Mouse (Mus musculus) inflammation-experienced regulatory T-cells, adult 6 months (primary cell): Measurements from ENCODE around the gene Gm28051. TPM values are rescaled to one million over a fixed set of nuclear protein-coding genes. Genes with fewer than 3 reads are reported as not detected.
A peak's percentile ranks its signal among the peaks of the same experiment; 100 is the strongest.

ENCODE experiments used
- ATAC-seq: one replicate; pipeline ENCODE4 v1.8.0; 2017
- polyA plus RNA-seq, 3 experiments: library from polyadenylated mRNA; unstranded; fragments of 100-300 nt; shearing (Covaris generic); gene quantifications; one replicate each; pipeline ENCODE4 v1.2.1; 2017

Gene Gm28051
- polyA plus RNA-seq, 3 experiments from 2014 or later = not detected

DNA sequence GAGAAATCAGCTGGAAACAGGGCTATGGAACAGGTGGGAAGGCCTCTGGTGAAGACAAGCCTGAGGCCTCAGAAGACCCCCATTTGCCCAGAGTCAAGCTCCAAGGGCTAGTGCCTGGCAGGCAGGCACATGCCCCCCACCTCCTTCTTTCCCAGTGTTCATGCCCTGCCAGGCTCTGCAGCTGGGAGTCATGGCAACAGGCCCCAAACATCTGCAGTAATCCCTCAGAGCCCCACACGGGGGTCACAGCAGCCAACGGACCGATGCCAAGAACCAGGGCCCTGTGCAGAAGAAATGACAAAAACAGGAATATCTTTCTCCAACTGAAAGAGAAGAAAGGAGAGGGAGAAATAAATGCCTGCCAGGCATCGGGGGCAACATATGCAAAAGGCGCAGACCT lies 73.6 kb downstream of the Gm28051 start:
- no peak for ATAC-seq

DNA sequence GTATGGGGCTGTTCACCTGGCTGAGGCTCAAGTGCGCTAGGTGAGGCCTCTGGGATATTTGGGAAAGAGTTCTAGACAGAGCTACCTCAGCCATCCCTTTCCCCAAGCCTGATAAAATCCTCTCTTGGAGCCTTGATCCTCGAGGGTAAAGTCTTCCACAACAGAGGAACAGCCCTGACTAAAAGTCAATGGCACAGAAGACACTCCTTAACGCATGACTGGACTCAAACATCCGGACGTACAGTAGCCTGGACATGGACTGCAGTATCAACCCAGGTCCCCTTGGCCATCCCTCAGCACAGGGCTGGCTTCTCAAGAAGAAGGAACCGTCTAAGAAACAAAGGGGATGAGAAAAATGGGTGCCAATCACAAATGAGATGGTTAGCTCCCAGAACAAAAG lies 74.1 kb downstream of the Gm28051 start:
- ATAC-seq = no peak

DNA sequence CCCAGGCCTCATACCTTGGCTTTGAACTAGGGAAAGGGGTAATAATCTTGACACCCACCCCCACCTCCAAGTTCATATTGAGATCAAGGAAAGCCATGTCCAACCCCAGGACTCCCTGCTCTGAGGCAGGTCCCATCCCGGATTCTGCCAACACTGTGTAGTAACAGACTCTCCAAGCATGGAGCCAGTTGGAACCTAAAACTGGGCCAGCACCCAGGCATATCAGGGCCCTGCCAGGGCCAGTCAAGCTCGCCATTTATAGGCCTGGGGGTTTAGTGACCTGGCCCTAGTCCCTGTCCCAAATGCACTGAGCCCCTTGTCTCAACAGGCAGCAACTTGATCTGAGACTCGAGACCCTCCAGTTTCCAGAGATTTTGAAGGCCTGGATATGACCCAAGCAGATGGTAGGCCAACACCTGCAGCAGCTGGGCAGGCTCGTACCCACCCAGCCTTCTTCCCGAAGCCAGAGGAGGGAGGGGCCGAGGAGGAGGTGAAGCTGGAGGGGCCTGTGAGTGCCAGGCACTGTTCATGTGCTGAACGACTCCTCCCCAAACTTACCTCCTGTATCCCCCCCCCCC lies 74.8 kb downstream of the Gm28051 start:
- no peak for ATAC-seq

DNA sequence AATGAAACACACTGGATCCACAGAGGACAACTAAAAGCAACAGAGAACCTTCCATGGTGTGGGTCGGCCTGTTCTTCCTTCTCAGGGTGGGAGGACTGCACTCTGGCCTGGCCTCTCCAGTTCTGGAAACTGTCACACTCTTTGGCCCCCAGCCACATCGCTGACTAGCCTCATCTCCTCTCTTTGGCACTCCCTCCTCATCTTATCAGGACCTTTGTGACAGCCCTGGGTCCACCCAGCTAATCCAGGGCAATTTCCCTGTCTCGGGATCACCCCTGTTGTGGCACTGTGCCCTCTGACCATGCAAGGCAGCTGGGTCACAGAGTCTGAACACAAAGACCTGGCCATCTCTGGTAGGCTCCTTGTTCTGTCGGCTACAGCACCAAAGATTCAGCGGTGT lies 75.5 kb downstream of the Gm28051 start:
- no peak for ATAC-seq

DNA sequence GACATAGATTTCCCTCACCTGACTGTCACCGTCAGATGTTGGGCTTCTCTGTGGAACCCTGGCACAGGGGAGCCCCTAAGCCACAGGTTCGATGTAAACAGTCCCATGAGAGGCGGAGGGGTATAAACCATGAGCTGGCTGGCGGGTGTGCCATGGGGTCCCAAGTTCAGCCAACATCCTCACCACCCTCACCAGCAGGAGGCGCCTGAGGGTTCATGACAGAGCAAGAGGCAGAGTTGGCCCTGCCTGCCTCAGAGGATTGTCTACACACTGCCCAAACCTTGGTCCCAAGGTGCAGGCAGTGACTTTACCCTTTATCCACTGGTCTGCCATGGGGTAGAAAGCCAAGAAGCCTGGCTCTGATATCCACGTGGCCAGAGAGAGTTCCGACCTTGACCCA lies 76.0 kb downstream of the Gm28051 start:
- ATAC-seq = no peak

DNA sequence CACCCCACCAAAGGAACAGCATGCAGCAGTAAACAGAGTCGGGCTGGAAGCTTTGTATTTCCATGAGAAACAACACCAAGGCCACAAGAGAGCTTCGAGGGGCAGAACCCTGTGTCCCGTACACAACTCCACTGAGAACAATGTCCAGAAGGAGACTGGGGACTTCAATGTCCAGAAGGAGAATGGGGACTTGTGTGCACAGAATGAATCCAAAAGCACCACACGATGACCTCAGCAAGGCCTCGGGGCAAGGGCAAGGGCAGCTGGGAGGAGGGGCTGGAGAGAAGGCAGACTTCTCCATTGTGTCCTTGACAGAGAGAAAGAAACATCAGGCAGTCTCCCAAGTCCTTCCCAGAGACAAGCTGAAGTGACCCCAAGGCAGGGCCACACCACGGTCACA lies 78.7 kb downstream of the Gm28051 start:
- ATAC-seq = no peak

DNA sequence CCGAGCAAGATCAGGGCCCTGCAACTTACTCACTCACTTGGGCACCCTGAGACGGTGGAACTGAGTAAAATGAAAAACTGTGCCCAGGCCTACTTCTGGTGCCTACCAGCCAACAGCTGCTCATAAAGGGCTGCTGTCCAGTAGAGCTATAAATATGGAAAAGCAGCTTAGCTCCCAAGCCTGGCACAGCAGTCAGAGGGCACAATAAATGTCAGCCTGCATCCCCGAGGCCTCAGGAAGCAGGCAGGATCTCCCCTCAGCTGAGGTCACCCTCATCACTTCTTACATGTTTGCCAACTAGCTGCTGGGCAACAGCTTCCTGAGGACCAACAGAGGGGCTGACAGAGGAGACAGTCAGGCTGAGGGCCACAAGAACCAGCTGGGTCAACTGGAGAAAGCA lies 80.5 kb downstream of the Gm28051 start:
- no peak for ATAC-seq

DNA sequence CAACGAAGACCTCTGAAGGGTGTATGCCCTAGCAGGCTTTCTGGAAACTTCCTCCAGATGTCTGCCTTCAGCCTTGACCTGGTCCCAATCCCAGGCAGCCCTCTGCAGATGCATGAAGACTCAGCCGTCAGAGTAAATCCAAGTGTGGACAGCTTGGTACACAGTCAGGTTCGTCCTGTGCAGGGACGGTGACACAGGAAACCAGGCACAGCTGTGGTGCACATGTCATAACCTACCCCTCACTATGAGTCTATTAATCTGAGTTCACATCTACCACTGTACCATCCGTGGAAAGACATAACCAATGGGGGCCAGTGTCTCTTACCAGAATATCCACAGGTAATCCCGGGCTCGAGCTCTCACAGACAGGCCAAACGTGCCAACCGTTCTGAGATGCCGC lies 83.0 kb downstream of the Gm28051 start:
- ATAC-seq = peak; percentile 68

DNA sequence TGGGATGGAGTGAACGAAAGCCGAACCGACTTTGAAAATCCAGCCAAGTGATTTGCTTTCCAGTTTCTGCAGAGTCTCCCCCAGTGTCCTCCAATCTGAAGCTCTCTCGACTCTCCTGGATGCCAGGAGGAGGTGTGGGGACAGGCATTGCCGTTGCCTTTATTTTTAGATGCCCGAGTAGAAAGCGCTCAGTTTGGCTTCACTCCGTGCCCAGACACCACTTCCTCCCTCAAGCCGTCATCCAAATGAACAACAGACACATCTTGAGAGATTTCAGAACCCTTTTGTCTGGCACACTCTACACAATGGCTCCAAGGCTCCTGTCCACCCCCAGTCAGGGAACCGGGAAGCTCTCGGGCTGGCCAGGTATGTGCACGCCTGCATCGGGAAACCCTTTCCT lies 83.4 kb downstream of the Gm28051 start:
- ATAC-seq = peak; percentile 40

DNA sequence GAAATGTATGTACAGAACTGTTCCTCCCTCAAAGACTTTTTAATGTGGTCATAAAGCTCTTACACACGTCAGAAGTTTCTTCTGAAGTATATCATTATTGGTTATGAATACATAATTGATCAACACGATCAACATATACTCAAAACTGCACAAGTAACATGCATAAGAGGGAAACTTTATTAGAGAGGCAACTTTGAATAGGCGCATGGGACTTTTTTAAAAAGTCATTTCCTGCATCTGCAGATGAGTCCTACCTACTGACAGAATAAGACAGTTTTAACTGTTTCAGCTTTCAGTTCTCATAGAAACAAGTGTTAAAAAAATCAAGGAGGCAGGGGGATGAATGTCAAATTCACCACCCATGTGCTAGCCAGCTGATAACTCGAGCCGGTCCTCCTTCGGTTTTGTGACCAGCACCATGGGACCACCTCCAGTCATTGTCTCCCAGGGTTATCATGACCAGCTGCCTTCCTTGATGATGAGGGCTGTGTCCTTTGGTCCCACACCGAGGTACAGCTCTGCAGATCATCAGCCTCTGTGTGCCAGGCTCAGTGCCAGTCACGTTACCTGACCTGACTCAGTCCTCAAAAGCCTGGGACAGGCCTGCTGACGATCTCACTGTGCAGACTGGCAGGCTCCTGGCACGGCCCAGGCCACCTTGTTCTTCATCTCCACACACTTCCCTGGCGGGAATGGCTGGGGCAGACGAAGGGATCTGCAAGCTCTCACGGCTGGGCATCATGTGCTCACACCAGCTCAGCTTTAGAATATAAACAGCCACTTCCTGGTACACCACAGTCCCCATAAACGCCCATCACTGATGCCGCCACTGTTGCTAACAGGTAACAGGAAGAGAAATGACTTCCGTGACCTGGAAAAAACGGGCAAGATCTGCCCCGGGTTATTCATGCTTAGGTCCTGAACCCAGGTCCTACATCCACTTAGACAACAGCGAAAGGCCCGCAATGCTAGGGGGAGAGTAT lies 84.4 kb downstream of the Gm28051 start:
- ATAC-seq = peak; percentile 59

DNA sequence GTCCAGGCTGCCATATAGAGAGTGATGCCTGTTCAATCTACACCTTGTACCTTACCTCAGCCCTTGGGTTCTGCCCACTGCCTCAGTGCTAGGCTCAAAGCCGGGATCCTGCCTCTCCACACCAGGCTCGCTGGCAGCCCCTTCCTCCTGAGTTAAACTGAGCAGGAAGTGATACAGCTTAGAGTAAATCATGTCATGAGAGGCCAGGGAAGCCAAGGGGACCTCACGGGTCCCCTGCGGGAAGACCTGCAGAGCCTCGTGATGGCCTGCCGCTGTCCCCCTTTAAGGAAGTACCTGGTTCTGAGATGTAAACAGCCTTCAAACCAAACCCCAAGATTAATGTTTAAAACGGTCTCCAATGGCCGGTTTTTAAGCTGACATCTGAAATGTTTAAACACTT lies 85.4 kb downstream of the Gm28051 start:
- no peak for ATAC-seq

DNA sequence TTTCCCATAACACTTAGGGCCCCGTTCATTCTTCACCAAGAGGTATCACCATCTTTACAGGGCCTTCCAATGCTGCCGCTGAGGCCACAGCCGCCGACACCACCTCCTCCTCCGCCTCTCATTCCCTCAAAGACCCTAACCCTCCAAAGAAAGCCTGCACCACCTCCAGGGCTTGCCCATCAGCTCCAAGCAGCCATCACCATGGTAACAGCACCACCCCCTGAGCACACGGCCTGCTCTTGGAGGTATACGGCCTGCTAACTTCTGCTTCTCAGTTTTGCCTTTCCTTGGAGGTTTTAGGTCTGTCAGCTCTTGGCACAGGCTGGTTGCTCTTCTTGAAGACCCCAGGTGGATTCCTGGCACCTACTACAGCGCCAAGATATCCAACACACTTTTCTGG lies 86.7 kb downstream of the Gm28051 start:
- ATAC-seq = no peak

Other genes starting within 250 kb of the Gm28051 start
- under 1 TPM in 1 of 3 experiments, not detected in 2; 0.47 TPM for gene Chga, start 202.8 kb downstream of the Gm28051 start, polyA plus RNA-seq
- 10 to 100 TPM; 13.4 to 31.0 (median 14.1) TPM for gene Itpk1, start 52.8 kb downstream of the Gm28051 start, polyA plus RNA-seq
- 1 to 10 TPM; 4.7 to 6.9 (median 6.2) TPM for gene Moap1, start 14.1 kb downstream of the Gm28051 start, polyA plus RNA-seq
- 10 to 100 TPM in 1 of 3 experiments, 1 to 10 TPM in 2; 7.7 to 10.5 (median 9.7) TPM for gene Tmem251, start 14.0 kb downstream of the Gm28051 start, polyA plus RNA-seq
- 10 to 100 TPM; 25.6 to 36.4 (median 26.0) TPM for gene Gon7, start within 50 bp of the Gm28051 start, polyA plus RNA-seq
- 10 to 100 TPM; 22.6 to 27.0 (median 23.5) TPM for gene Ubr7, start 202 bp upstream of the Gm28051 start, polyA plus RNA-seq
- gene Gm20604, start 907 bp upstream of the Gm28051 start, polyA plus RNA-seq = 10 to 100 TPM in 1 of 3 experiments, 1 to 10 TPM in 2; 6.8 to 11.4 (median 8.3) TPM
- gene Btbd7, start 120.7 kb upstream of the Gm28051 start, polyA plus RNA-seq = 10 to 100 TPM in 2 of 3 experiments, 1 to 10 TPM in 1; 7.4 to 13.8 (median 10.4) TPM
- gene Cox8c, start 141.6 kb upstream of the Gm28051 start, polyA plus RNA-seq = not detected
- gene Unc79, start 191.1 kb upstream of the Gm28051 start, polyA plus RNA-seq = under 1 TPM; 0.19 to 0.38 (median 0.22) TPM